Mouse (Mus musculus): Measurements from ENCODE around the gene Elfn2. TPM values are rescaled to one million over a fixed set of nuclear protein-coding genes. Genes with fewer than 3 reads are reported as not detected.
A peak's percentile ranks its signal among the peaks of the same experiment; 100 is the strongest.

Gene Elfn2
- polyA plus RNA-seq, 1 experiment: not detected

GRCm38 (mm10) chr15:78750608-78751350 lies 32.2 kb upstream of the Elfn2 start:
- Histone ChIP-seq H3K27ac (ENCODE audit: insufficient read depth, low read length) (no peak overlapping the region), H3K4me1 (ENCODE audit: control insufficient read depth, insufficient read depth, low read length) (0 out of 2 replicates have a peak, but pooled peaks cover 2% of the 10 kb centered on the region), H3K4me3 (ENCODE audit: insufficient read depth, low read length) (no peak overlapping the region)
- TF ChIP-seq CTCF (IDR thresholded peaks at IDR 0.05; ENCODE audit: borderline replicate concordance, insufficient read depth, low read length): no peak

GRCm38 (mm10) chr15:78749855-78750254 lies 31.3 kb upstream of the Elfn2 start:
- no peak overlapping the region for H3K4me3 ChIP-seq (ENCODE audit: insufficient read depth, low read length)
- H3K27ac ChIP-seq (ENCODE audit: insufficient read depth, low read length): no peak overlapping the region
- H3K4me1 ChIP-seq (ENCODE audit: control insufficient read depth, insufficient read depth, low read length): 0 out of 2 replicates have a peak, but pooled peaks cover 2% of the 10 kb centered on the region
- TF ChIP-seq POLR2A (IDR thresholded peaks at IDR 0.05; ENCODE audit: low read depth, low read length) (no peak), CTCF (IDR thresholded peaks at IDR 0.05; ENCODE audit: borderline replicate concordance, insufficient read depth, low read length) (no peak)

GRCm38 (mm10) chr15:78744206-78744605 lies 25.6 kb upstream of the Elfn2 start:
- no peak for TF ChIP-seq POLR2A (IDR thresholded peaks at IDR 0.05; ENCODE audit: low read depth, low read length)
- peak; percentile 93 for TF ChIP-seq CTCF (IDR thresholded peaks at IDR 0.05; ENCODE audit: borderline replicate concordance, insufficient read depth, low read length)
- Histone ChIP-seq H3K4me3 (ENCODE audit: insufficient read depth, low read length) (no peak overlapping the region), H3K27ac (ENCODE audit: insufficient read depth, low read length) (no peak overlapping the region), H3K4me1 (ENCODE audit: control insufficient read depth, insufficient read depth, low read length) (no peaks in the 10 kb centered on the region)

GRCm38 (mm10) chr15:78742831-78743230 lies 24.3 kb upstream of the Elfn2 start:
- H3K4me1 ChIP-seq (ENCODE audit: control insufficient read depth, insufficient read depth, low read length): no peaks in the 10 kb centered on the region
- no peak overlapping the region for H3K27ac ChIP-seq (ENCODE audit: insufficient read depth, low read length)
- no peak for TF ChIP-seq CTCF (IDR thresholded peaks at IDR 0.05; ENCODE audit: borderline replicate concordance, insufficient read depth, low read length)
- TF ChIP-seq POLR2A (IDR thresholded peaks at IDR 0.05; ENCODE audit: low read depth, low read length): no peak
- no peak overlapping the region for H3K4me3 ChIP-seq (ENCODE audit: insufficient read depth, low read length)

GRCm38 (mm10) chr15:78740662-78741061 lies 22.1 kb upstream of the Elfn2 start:
- TF ChIP-seq POLR2A (IDR thresholded peaks at IDR 0.05; ENCODE audit: low read depth, low read length) (no peak), CTCF (IDR thresholded peaks at IDR 0.05; ENCODE audit: borderline replicate concordance, insufficient read depth, low read length) (no peak)
- H3K4me1 ChIP-seq (ENCODE audit: control insufficient read depth, insufficient read depth, low read length): no peaks in the 10 kb centered on the region
- H3K4me3 ChIP-seq (ENCODE audit: insufficient read depth, low read length): no peak overlapping the region
- no peak overlapping the region for H3K27ac ChIP-seq (ENCODE audit: insufficient read depth, low read length)

- TF ChIP-seq CTCF (IDR thresholded peaks at IDR 0.05; ENCODE audit: borderline replicate concordance, insufficient read depth, low read length): no peak
- TF ChIP-seq POLR2A (IDR thresholded peaks at IDR 0.05; ENCODE audit: low read depth, low read length): no peak
- Histone ChIP-seq H3K4me1 (ENCODE audit: control insufficient read depth, insufficient read depth, low read length) (no peaks in the 10 kb centered on the region), H3K4me3 (ENCODE audit: insufficient read depth, low read length) (no peak overlapping the region), H3K27ac (ENCODE audit: insufficient read depth, low read length) (no peak overlapping the region)
Observed at GRCm38 (mm10) chr15:78737146-78737545, 18.6 kb upstream of the Elfn2 start.

GRCm38 (mm10) chr15:78736681-78737100 lies 18.1 kb upstream of the Elfn2 start:
- no peak for TF ChIP-seq POLR2A (IDR thresholded peaks at IDR 0.05; ENCODE audit: low read depth, low read length)
- TF ChIP-seq CTCF (IDR thresholded peaks at IDR 0.05; ENCODE audit: borderline replicate concordance, insufficient read depth, low read length): no peak
- Histone ChIP-seq H3K4me1 (ENCODE audit: control insufficient read depth, insufficient read depth, low read length) (no peaks in the 10 kb centered on the region), H3K27ac (ENCODE audit: insufficient read depth, low read length) (no peak overlapping the region), H3K4me3 (ENCODE audit: insufficient read depth, low read length) (no peak overlapping the region)

- H3K4me1 ChIP-seq (ENCODE audit: control insufficient read depth, insufficient read depth, low read length): no peaks in the 10 kb centered on the region
- TF ChIP-seq POLR2A (IDR thresholded peaks at IDR 0.05; ENCODE audit: low read depth, low read length): no peak
- TF ChIP-seq CTCF (IDR thresholded peaks at IDR 0.05; ENCODE audit: borderline replicate concordance, insufficient read depth, low read length): no peak
- no peak overlapping the region for H3K27ac ChIP-seq (ENCODE audit: insufficient read depth, low read length)
- no peak overlapping the region for H3K4me3 ChIP-seq (ENCODE audit: insufficient read depth, low read length)
Observed at GRCm38 (mm10) chr15:78736181-78736579, 17.6 kb upstream of the Elfn2 start.

GRCm38 (mm10) chr15:78735431-78736180 lies 17.0 kb upstream of the Elfn2 start:
- H3K4me3 ChIP-seq (ENCODE audit: insufficient read depth, low read length): no peak overlapping the region
- TF ChIP-seq POLR2A (IDR thresholded peaks at IDR 0.05; ENCODE audit: low read depth, low read length) (no peak), CTCF (IDR thresholded peaks at IDR 0.05; ENCODE audit: borderline replicate concordance, insufficient read depth, low read length) (no peak)
- no peaks in the 10 kb centered on the region for H3K4me1 ChIP-seq (ENCODE audit: control insufficient read depth, insufficient read depth, low read length)
- no peak overlapping the region for H3K27ac ChIP-seq (ENCODE audit: insufficient read depth, low read length)

- Histone ChIP-seq H3K4me1 (ENCODE audit: control insufficient read depth, insufficient read depth, low read length) (no peaks in the 10 kb centered on the region), H3K27ac (ENCODE audit: insufficient read depth, low read length) (no peak overlapping the region), H3K4me3 (ENCODE audit: insufficient read depth, low read length) (no peak overlapping the region)
- no peak for TF ChIP-seq POLR2A (IDR thresholded peaks at IDR 0.05; ENCODE audit: low read depth, low read length)
- TF ChIP-seq CTCF (IDR thresholded peaks at IDR 0.05; ENCODE audit: borderline replicate concordance, insufficient read depth, low read length): no peak
Observed at GRCm38 (mm10) chr15:78731830-78732229, 13.3 kb upstream of the Elfn2 start.

All from embryonic fibroblast, embryonic 13.5 days (primary cell).